Mouse (Mus musculus): ENCODE measurements around the gene Olfr965.

DNA sequence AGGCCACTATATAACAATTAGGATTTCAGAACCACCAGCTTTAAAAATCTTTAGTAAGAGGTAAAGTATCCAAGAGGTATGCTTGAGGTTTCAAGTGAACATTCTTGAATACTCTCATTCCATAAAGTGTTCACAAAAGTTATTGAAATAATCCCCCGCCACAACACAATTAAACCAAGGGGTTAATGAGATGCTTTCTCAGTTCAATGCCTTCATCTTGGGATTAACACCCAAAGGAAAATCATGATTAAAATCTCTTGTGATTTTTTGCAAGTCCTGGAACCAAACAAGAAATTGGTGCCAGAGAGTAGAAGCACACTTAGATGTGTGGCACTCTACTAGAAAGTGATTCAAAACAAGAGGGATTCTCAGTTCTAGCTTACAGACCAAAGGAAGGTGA is 44.2 kb upstream of the Olfr965 start, which contains the start of gene Olfr963:
- TF ChIP-seq CTCF (IDR thresholded peaks at IDR 0.05; ENCODE audit: control insufficient read depth, insufficient read depth, insufficient read length) (no peak), MAX (IDR thresholded peaks at IDR 0.05) (no peak), CEBPB (IDR thresholded peaks at IDR 0.05; ENCODE audit: low read depth) (no peak)

All from C2C12 (cell line).